Mouse (Mus musculus) limb, embryonic 14.5 days (tissue): ENCODE data around the gene Cd22. TPM values are rescaled to one million over a fixed set of nuclear protein-coding genes. Genes with fewer than 3 reads are reported as not detected.

ENCODE experiments used
- ATAC-seq: fragments of 200-750 bp; cut with Nextera tagmentation; 2 replicates; pipeline ENCODE4 v1.8.0; 2017; ENCODE audit warnings: low read depth, moderate number of reproducible peaks, moderate TSS enrichment; ENCODE audit not compliant: low FRiP score
- DNase-seq: peaks from one replicate; pipeline ENCODE4 v3.0.0-alpha.2; 2015; ENCODE audit warnings: low spot score
- H3K27ac ChIP-seq: fragments of 300-500 bp; sonication (generic); replicated peaks from 2 replicates; pipeline ENCODE4 v1.5.1; 2014; ENCODE audit warnings: low read depth, mild to moderate bottlenecking, low read length, moderate library complexity, mixed read lengths
- H3K27me3 ChIP-seq: fragments of 300-500 bp; sonication (generic); 2 replicates; pipeline ENCODE4 v1.6.1; 2014; ENCODE audit warnings: low read length, mixed read lengths; ENCODE audit not compliant: control insufficient read depth, insufficient read depth
- H3K36me3 ChIP-seq: fragments of 300-500 bp; sonication (generic); 2 replicates; pipeline ENCODE4 v1.6.1; 2014; ENCODE audit warnings: mild to moderate bottlenecking, low read length, moderate library complexity, mixed read lengths; ENCODE audit not compliant: control insufficient read depth, insufficient read depth
- H3K4me1 ChIP-seq: fragments of 300-500 bp; sonication (generic); 2 replicates; pipeline ENCODE4 v1.6.1; 2014; ENCODE audit warnings: antibody characterized with exemption, low read length, mixed read lengths; ENCODE audit not compliant: control insufficient read depth, insufficient read depth
- H3K4me2 ChIP-seq: fragments of 300-500 bp; sonication (generic); replicated peaks from 2 replicates; pipeline ENCODE4 v1.6.1; 2014; ENCODE audit warnings: low read depth, mild to moderate bottlenecking, low read length, moderate library complexity; ENCODE audit not compliant: severe bottlenecking
- H3K4me3 ChIP-seq: fragments of 300-500 bp; sonication (generic); replicated peaks from 2 replicates; pipeline ENCODE4 v1.5.1; 2014; ENCODE audit warnings: low read length
- H3K9ac ChIP-seq: fragments of 300-500 bp; sonication (generic); 2 replicates; pipeline ENCODE4 v1.6.1; 2014; ENCODE audit warnings: mild to moderate bottlenecking, low read depth, low read length, moderate library complexity; ENCODE audit not compliant: severe bottlenecking
- H3K9me3 ChIP-seq: fragments of 300-500 bp; sonication (generic); 2 replicates; pipeline ENCODE4 v1.6.1; 2016; ENCODE audit warnings: low read length; ENCODE audit not compliant: control insufficient read depth
- POLR2A ChIP-seq: fragments of 200-500 bp; IDR thresholded peaks from 2 replicates; pipeline ENCODE4 v1.8.0; 2012; ENCODE audit warnings: inconsistent platforms, mild to moderate bottlenecking, moderate library complexity, borderline replicate concordance; ENCODE audit not compliant: insufficient read depth, insufficient read length; ENCODE audit errors: extremely low read depth
- WGBS: fragments of 180-500 bp; shearing (Covaris S2); extraction: QIAGEN DNeasy Blood & Tissue Kit; methylation state at CpG from one replicate; pipeline ENCODE4 v1.1.7; 2014; 5-methylcytosine and 5-hydroxymethylcytosine counted together
- polyA plus RNA-seq, 2 experiments: library from polyadenylated mRNA; depleted of rRNA in 1 of 2; stranded (reverse) in 1 of 2; unstranded in 1 of 2; fragments of >200 nt; fragmentation: Nextera tagmentation in 1 of 2; extraction: Ambion mirVana in 1 of 2; gene quantifications; 2 replicates each; pipeline versions ENCODE4 v1.2.1 to v1.2.3; 2012 to 2014

The Cd22 gene
- polyA plus RNA-seq, 2 experiments = 0.10 to 0.11 TPM

- DNase-seq (no peak), ATAC-seq (no peak)
- Histone ChIP-seq H3K4me3 (no peak overlapping the region), H3K4me1 (no peaks in the 10 kb centered on the region), H3K27ac (no peak overlapping the region), H3K9ac (no peak overlapping the region), H3K9me3 (no peaks in the 10 kb centered on the region), H3K36me3 (no peaks in the 10 kb centered on the region), H3K27me3 (no peaks in the 10 kb centered on the region), H3K4me2 (no peak overlapping the region)
- no peak for TF ChIP-seq POLR2A
- WGBS = 80% methylated on average over 14 of the region's 14 CpGs
Observed at GRCm38 (mm10) chr7:30887568-30888188, 7.5 kb upstream of the Cd22 start.

GRCm38 (mm10) chr7:30886852-30887251 is 6.7 kb upstream of the Cd22 start:
- Histone ChIP-seq H3K4me3 (no peak overlapping the region), H3K27ac (no peak overlapping the region), H3K4me2 (no peak overlapping the region), H3K36me3 (no peaks in the 10 kb centered on the region), H3K9me3 (no peaks in the 10 kb centered on the region), H3K27me3 (no peaks in the 10 kb centered on the region), H3K9ac (no peak overlapping the region), H3K4me1 (no peaks in the 10 kb centered on the region)
- no peak for DNase-seq
- 84% methylated on average over 4 of the region's 4 CpGs for WGBS
- ATAC-seq = no peak
- no peak for TF ChIP-seq POLR2A

- no peaks in the 10 kb centered on the region for H3K36me3 ChIP-seq
- H3K4me3 ChIP-seq = no peak overlapping the region
- DNase-seq (no peak), ATAC-seq (no peak)
- no peak overlapping the region for H3K9ac ChIP-seq
- no peaks in the 10 kb centered on the region for H3K9me3 ChIP-seq
- H3K27me3 ChIP-seq = no peaks in the 10 kb centered on the region
- TF ChIP-seq POLR2A = no peak
- H3K27ac ChIP-seq = no peak overlapping the region
- no peaks in the 10 kb centered on the region for H3K4me1 ChIP-seq
- no peak overlapping the region for H3K4me2 ChIP-seq
Observed at GRCm38 (mm10) chr7:30884047-30884446, 3.9 kb upstream of the Cd22 start.

GRCm38 (mm10) chr7:30881367-30881766 is 1.2 kb upstream of the Cd22 start:
- no peak for DNase-seq
- Histone ChIP-seq H3K4me1 (no peaks in the 10 kb centered on the region), H3K36me3 (no peaks in the 10 kb centered on the region), H3K4me2 (no peak overlapping the region), H3K9me3 (no peaks in the 10 kb centered on the region), H3K9ac (no peak overlapping the region), H3K27me3 (no peaks in the 10 kb centered on the region), H3K4me3 (no peak overlapping the region), H3K27ac (no peak overlapping the region)
- WGBS = 82% methylated on average over 3 of the region's 3 CpGs
- TF ChIP-seq POLR2A = no peak
- ATAC-seq = no peak

- no peak for ATAC-seq
- Histone ChIP-seq H3K4me2 (no peak overlapping the region), H3K36me3 (no peaks in the 10 kb centered on the region), H3K27ac (no peak overlapping the region), H3K9me3 (no peaks in the 10 kb centered on the region), H3K9ac (no peak overlapping the region), H3K4me1 (no peaks in the 10 kb centered on the region), H3K27me3 (no peaks in the 10 kb centered on the region), H3K4me3 (no peak overlapping the region)
- TF ChIP-seq POLR2A = no peak
- 68% methylated on average over 6 of the region's 6 CpGs for WGBS
- DNase-seq = no peak
Observed at GRCm38 (mm10) chr7:30878950-30879349, 1.2 kb downstream of the Cd22 start.

GRCm38 (mm10) chr7:30873083-30873482 is 7.1 kb downstream of the Cd22 start:
- ATAC-seq = no peak

More at GRCm38 (mm10) chr7:30873083-30873482, 7.1 kb downstream of the Cd22 start:
- peak; percentile 30 for DNase-seq
- H3K27me3 ChIP-seq = no peaks in the 10 kb centered on the region
- no peaks in the 10 kb centered on the region for H3K9me3 ChIP-seq
- H3K4me3 ChIP-seq = no peak overlapping the region
- H3K27ac ChIP-seq = no peak overlapping the region
- no peak overlapping the region for H3K9ac ChIP-seq
- no peaks in the 10 kb centered on the region for H3K36me3 ChIP-seq
- WGBS = 29% methylated on average over 15 of the region's 15 CpGs
- peak overlapping the region; percentile 29; the same call in 1 of the 2 replicates for H3K4me2 ChIP-seq
- no peak for TF ChIP-seq POLR2A
- no peaks in the 10 kb centered on the region for H3K4me1 ChIP-seq
